Mouse (Mus musculus) megakaryocyte, embryonic 14.5 days (primary cell): ENCODE data around the gene Slc36a2. TPM values are rescaled to one million over a fixed set of nuclear protein-coding genes. Genes with fewer than 3 reads are reported as not detected.

ENCODE experiments used
- H3K27me3 ChIP-seq: replicated peaks from 2 replicates; pipeline ENCODE3; 2012; ENCODE audit warnings: inconsistent platforms
- H3K36me3 ChIP-seq: replicated peaks from 2 replicates; pipeline ENCODE3; 2012; ENCODE audit warnings: low read length, inconsistent platforms, mixed read lengths
- H3K4me1 ChIP-seq: 2 replicates; pipeline ENCODE4 v1.6.1; 2012; ENCODE audit warnings: inconsistent platforms
- H3K4me3 ChIP-seq: replicated peaks from 2 replicates; pipeline ENCODE3; 2012; ENCODE audit warnings: moderate library complexity, mild to moderate bottlenecking, inconsistent platforms
- H3K9me3 ChIP-seq: 2 replicates; pipeline ENCODE4 v1.6.1; 2012; ENCODE audit warnings: inconsistent platforms
- FLI1 ChIP-seq: IDR thresholded peaks from 2 replicates; pipeline ENCODE4 v1.6.1; 2012; ENCODE audit warnings: low read length, inconsistent platforms, mixed read lengths
- GATA1 ChIP-seq: IDR thresholded peaks from 3 replicates; pipeline ENCODE4 v1.6.1; 2012; ENCODE audit warnings: mixed read lengths, low read length, inconsistent platforms, borderline replicate concordance
- polyA plus RNA-seq: library from polyadenylated mRNA; stranded (reverse); fragments of >175 nt; gene quantifications from 2 replicates; pipeline ENCODE4 v1.2.3, GENCODE M21; 2012; ENCODE audit warnings: low replicate concordance; ENCODE audit not compliant: insufficient read depth

Gene Slc36a2
- polyA plus RNA-seq, 1 experiment: 0.18 TPM

DNA sequence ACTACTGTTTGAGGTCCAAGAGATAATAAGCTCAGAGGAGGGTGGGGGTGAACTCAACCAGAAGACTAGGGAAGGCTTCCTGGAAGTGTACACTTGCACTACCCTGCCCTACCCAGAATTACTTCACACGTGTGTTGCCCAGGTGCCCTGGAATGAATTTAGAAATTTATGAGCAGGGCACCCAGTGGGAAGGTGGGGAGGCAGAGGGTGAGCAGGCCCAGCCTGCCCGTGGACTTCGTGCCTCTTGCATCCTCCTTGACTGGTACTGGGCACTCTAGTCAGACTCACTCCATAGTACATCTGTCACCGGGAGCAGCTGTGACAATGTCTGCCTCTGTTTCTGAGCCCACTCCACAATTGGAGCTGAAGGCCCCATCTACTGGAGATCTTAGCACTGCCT, 28.6 kb upstream of the Slc36a2 start:
- H3K36me3 ChIP-seq: peaks cover 88% of the 10 kb centered on the region
- H3K4me1 ChIP-seq: peaks cover 74% of the 10 kb centered on the region
- TF ChIP-seq FLI1 (no peak), GATA1 (no peak)

DNA sequence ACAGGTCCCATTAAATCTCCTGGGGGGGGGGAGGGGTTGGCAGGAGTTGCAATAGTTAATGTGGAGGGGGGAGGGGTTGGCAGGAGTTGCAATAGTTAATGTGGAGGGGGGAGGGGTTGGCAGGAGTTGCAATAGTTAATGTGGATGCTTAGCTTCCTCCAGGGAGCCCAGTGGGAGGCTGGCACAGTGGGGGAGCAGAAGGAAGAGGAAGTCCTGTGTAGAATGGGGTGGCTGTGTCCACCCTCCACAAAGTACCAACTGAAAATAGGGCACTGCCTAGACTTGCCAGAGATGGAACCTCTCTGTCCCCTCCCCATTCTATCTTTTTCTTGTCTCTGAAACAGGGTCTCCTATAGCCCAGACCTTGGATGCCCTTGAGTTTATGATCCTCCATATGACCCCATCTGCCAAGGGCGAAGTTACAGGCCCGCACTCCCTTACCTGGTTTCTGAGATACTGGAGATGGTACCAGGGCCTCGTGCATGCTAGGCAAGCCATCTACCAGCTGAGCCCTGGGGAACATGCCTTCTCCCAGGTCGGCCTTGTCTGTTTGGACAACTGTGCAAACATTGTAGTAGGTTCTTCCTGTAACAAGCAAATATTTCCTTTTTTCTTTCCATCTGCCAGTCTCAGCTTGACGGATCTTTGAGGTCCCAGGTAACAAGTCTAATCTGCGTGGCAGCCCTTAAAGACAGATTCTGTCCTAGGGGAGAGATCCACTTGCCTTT, 24.9 kb upstream of the Slc36a2 start:
- Histone ChIP-seq H3K9me3 (no peaks in the 10 kb centered on the region), H3K27me3 (no peaks in the 10 kb centered on the region), H3K4me1 (peaks cover 88% of the 10 kb centered on the region), H3K36me3 (peaks cover 71% of the 10 kb centered on the region), H3K4me3 (no peak overlapping the region)
- TF ChIP-seq GATA1 (no peak), FLI1 (no peak)

More for the DNA sequence above, 28.6 kb upstream of the Slc36a2 start:
- no peaks in the 10 kb centered on the region for H3K9me3 ChIP-seq
- no peak overlapping the region for H3K4me3 ChIP-seq
- no peaks in the 10 kb centered on the region for H3K27me3 ChIP-seq

DNA sequence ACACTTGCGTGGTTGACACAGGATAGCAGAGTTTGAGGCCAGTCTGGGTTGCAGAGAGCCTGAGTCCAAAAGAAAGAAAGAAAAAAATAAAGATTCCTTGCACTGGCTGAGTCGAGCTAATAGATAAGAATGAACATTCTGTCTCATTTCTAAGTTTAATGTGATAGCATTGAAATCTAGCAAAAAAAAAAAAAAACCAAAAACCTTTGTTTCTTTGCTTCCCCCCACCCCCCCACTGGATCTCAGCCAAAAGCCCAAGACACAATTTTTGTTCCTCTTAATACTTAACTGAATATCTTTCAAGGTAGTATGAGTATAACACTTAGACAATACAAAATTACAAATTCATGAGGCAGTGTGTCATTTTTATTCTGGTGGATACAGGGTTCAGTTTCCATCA, 24.2 kb upstream of the Slc36a2 start:
- Histone ChIP-seq H3K27me3 (no peaks in the 10 kb centered on the region), H3K4me1 (peaks cover 81% of the 10 kb centered on the region), H3K4me3 (no peak overlapping the region), H3K36me3 (peaks cover 63% of the 10 kb centered on the region), H3K9me3 (no peaks in the 10 kb centered on the region)
- no peak for TF ChIP-seq GATA1
- no peak for TF ChIP-seq FLI1

DNA sequence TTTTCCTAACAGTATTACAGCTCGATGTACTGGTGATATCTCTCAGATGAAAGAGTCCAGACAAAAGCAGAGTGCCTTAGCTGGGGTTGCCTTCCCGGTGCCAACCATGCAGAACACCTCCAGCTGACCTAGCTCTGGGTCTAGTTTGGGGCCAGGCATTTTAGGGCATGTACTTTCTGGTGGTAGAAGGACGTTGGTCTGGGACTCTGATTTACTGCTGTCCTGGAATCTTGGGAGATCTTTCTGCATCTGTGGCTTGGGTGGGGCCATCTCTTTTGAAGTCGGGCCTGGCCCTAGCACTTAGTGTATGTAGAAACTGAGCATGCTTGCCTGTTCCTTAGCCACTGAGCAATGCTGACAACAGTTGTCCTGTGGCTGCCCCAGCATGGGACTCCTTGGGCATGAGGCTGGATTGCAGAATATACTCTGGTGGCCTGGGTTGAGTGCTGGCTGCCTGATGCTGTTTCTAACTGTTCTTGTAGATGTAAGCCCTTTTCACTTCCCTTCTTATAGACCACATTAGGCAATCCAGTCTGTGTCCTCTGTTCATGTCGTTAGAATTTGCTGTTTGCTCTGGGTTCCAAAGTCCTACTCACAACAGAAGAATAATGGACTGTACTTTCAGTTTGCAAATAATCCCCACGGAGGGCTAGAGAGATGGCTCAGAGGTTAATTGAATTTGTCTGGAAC, 23.3 kb upstream of the Slc36a2 start:
- H3K36me3 ChIP-seq: peaks cover 55% of the 10 kb centered on the region
- no peak for TF ChIP-seq FLI1
- no peak for TF ChIP-seq GATA1
- no peaks in the 10 kb centered on the region for H3K9me3 ChIP-seq
- peaks cover 83% of the 10 kb centered on the region for H3K4me1 ChIP-seq
- no peaks in the 10 kb centered on the region for H3K27me3 ChIP-seq
- peak overlapping the region; percentile 38 for H3K4me3 ChIP-seq

DNA sequence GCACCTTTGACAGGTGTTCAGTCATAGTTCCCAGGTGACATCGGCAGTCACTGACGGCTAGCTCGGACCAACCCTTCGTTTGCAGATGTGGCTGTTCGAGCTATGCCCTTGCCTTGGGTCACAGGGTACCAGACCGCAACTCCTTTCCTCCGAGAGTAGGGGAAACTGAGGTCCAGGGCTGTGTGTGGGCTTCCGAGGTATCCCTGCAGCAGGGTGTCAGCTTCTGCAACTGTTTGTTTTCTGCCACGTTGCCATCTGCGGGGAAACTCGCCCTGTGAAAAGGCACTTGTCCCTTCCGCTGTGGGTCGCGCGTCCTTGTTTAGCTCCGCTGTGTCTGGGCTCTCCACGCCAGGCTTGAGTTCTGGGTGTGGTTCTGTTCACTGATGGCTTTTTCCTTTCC, 19.7 kb upstream of the Slc36a2 start:
- Histone ChIP-seq H3K4me1 (peaks cover 74% of the 10 kb centered on the region), H3K4me3 (peak overlapping the region; percentile 100)

DNA sequence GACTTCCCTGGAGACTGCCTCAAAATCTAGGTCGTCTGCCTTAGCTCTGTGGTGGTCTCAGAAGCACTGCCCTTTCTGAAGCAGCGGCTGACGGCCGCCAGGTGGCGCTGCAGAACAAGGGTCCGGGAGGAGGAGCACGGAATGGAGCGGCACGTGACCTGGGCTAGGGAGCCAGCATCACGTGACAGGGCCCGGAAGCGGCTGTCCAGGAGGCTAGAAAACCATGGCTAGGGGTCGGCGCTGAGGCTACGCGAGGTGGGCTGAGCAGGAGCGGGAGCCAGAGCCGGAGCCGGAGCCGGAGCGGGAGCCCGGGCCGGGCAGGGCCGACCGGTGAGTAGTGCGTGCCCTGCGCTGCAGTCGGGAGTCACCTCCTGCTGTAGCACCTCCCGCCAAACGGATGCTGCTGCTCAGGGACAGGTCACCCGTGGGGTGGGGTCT, 19.3 kb upstream of the Slc36a2 start, which contains the start of gene Slc36a1:
Slc36a1 (plus strand) TSS at position 192 of the 438 bp plus-strand sequence.
- Histone ChIP-seq H3K4me1 (peaks cover 74% of the 10 kb centered on the region), H3K9me3 (peaks cover 10% of the 10 kb centered on the region), H3K27me3 (no peaks in the 10 kb centered on the region), H3K36me3 (peaks cover 28% of the 10 kb centered on the region), H3K4me3 (peak within 1 kb of the TSS; percentile 100)
- no peak for TF ChIP-seq GATA1
- no peak for TF ChIP-seq FLI1

More for the DNA sequence above, 19.7 kb upstream of the Slc36a2 start:
- Histone ChIP-seq H3K27me3 (no peaks in the 10 kb centered on the region), H3K36me3 (peaks cover 28% of the 10 kb centered on the region), H3K9me3 (peaks cover 10% of the 10 kb centered on the region)
- TF ChIP-seq GATA1 (no peak), FLI1 (no peak)

DNA sequence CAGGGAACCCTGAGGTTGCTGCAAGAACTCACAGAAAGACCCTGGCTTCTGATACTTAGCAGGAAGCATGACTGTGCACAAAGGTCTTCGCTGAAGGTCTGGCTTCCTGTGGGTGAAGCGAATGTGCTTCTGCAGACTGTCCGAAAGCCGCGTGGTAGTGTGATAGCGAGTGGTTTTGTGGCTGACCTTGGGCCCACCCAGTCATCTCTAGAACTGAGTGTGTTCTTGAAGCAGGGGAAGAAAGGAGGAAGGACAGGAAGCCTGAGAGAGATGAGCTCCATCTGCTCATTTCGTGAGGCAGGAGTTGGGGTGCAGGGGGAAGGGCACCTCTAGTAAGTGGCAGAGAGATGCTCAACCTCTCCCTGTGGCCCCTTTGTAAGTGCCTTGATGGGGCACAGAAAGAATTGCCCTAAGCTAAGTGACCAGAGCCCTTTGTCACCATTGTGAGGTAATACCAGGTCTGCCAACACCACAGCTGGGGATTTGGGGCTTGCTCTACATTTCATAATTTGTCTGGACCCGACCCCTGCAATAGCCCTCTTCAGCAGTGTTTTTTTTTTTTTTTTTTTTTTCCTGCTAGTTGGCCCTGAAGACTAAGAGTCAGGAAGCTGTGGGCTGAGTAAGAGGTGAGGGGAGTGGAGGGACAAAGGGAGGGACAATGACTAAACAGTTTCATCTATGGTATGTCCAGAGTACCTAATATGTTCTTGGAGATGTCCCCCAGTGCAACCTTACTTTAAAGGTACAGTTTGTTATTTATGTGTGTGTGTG, 13.0 kb upstream of the Slc36a2 start:
- H3K4me3 ChIP-seq: peak overlapping the region; percentile 88
- H3K36me3 ChIP-seq: peaks cover 6% of the 10 kb centered on the region
- H3K27me3 ChIP-seq: no peaks in the 10 kb centered on the region
- TF ChIP-seq FLI1: peak; percentile 65; the same call in 1 of the 2 replicates
- TF ChIP-seq GATA1: peak; percentile 39; the same call in 1 of the 3 replicates
- peaks cover 10% of the 10 kb centered on the region for H3K9me3 ChIP-seq
- H3K4me1 ChIP-seq: peaks cover 77% of the 10 kb centered on the region

DNA sequence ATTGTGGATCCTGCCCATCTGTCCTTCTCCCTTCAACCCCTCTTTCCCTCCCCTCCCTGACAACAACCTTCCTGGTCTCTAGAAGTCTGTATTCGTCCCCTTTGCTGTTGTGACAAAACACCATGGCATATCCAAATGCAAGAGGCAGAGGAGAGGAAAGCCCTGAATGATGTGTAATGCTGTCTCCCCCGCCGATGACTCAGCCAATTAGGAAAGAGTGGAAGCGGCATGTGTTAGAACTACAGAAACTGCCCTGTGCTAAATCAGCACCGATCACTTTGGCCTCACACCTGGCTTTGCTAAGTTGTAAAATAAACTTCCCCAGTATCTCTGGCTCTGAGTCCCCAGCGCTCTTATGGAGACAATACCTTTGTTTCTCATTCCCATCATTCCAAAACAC, 12.2 kb upstream of the Slc36a2 start:
- Histone ChIP-seq H3K4me1 (peaks cover 71% of the 10 kb centered on the region), H3K4me3 (peak overlapping the region; percentile 88), H3K36me3 (peaks cover 6% of the 10 kb centered on the region), H3K9me3 (peaks cover 8% of the 10 kb centered on the region), H3K27me3 (no peaks in the 10 kb centered on the region)
- TF ChIP-seq FLI1: no peak
- TF ChIP-seq GATA1: no peak

DNA sequence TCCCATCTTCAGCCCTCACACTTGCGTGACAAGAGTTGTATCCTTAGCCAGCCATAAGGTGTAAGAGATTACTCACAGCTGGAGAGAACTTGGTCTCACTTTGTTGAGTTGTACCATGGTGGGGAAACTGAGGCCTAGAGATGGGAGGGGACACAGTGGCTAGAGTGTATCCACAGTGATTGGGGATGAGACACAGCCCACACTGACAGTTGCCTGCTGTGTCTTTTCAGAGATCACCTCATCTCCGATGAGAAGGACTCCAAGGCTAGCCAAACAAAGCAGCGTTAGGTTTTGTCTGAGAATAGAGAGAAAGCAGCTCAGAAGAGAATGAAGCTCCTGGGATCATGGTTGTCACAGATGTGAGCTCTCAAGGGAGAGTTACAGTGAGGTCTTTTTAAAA, 5.3 kb upstream of the Slc36a2 start:
- Histone ChIP-seq H3K36me3 (no peaks in the 10 kb centered on the region), H3K27me3 (peaks cover 19% of the 10 kb centered on the region), H3K4me1 (peaks cover 59% of the 10 kb centered on the region), H3K9me3 (0 out of 2 replicates have a peak, but pooled peaks cover 4% of the 10 kb centered on the region), H3K4me3 (no peak overlapping the region)
- TF ChIP-seq GATA1 (no peak), FLI1 (no peak)
